Mouse (Mus musculus) megakaryocyte, embryonic 14.5 days (primary cell): ENCODE results near the gene Pgm5.

ENCODE experiments used
- FLI1 ChIP-seq: IDR thresholded peaks from 2 replicates; pipeline ENCODE4 v1.6.1; 2012; ENCODE audit warnings: low read length, inconsistent platforms, mixed read lengths
- GATA1 ChIP-seq: IDR thresholded peaks from 3 replicates; pipeline ENCODE4 v1.6.1; 2012; ENCODE audit warnings: mixed read lengths, low read length, inconsistent platforms, borderline replicate concordance

- TF ChIP-seq GATA1 (no peak), FLI1 (no peak)
These were observed 194.1 kb downstream of the Pgm5 start for GRCm38 (mm10) chr19:24667527-24667926.
